Mouse (Mus musculus): ENCODE results near the gene Rtraf.

DNA sequence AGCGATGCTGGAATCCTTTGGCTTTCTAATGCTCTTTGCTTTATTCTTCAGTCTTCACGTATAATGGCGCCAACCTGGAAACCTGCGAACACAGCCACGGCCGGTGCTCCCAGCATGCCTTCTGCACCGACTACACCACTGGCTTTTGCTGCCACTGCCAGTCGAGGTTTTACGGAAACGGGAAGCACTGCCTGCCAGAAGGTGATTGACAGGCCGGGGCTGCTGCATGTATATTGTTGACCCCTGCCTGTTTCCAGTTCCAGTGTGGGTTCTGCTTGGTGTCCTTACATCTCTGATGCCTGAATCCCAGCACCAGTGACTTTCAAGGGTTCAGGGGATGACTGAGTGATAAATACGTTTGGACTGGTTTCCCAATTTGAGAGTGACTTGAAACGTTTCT, 45.7 kb downstream of the Rtraf start:
- TF ChIP-seq POLR2A (IDR thresholded peaks at IDR 0.05; ENCODE audit: low read depth, low read length): no peak
- no peak for TF ChIP-seq CTCF (IDR thresholded peaks at IDR 0.05; ENCODE audit: extremely low read depth, insufficient read depth, insufficient read length, insufficient replicate concordance)

Measured in spleen, adult 2 months (tissue).